Mouse (Mus musculus) forebrain, embryonic 14.5 days (tissue): ENCODE data around the gene Etfb. TPM values are rescaled to one million over a fixed set of nuclear protein-coding genes. Genes with fewer than 3 reads are reported as not detected.

Experiments
- ATAC-seq: fragments of 200-750 bp; cut with Nextera tagmentation; 2 replicates; pipeline ENCODE4 v1.8.0; 2017; ENCODE audit warnings: mild to moderate bottlenecking, moderate library complexity
- DNase-seq: peaks from one replicate; pipeline ENCODE4 v3.0.0-alpha.2; 2015; ENCODE audit warnings: low spot score
- H3K27ac ChIP-seq: fragments of 300-500 bp; sonication (generic); 2 replicates; pipeline ENCODE4 v1.5.1; 2014; ENCODE audit warnings: low read depth, mild to moderate bottlenecking, control low read depth, low read length, moderate library complexity
- H3K27me3 ChIP-seq: fragments of 300-500 bp; sonication (generic); replicated peaks from 2 replicates; pipeline ENCODE4 v1.6.1; 2014; ENCODE audit warnings: low read length, control low read depth, mixed read lengths; ENCODE audit not compliant: control insufficient read depth, insufficient read depth
- H3K36me3 ChIP-seq: fragments of 300-500 bp; sonication (generic); 2 replicates; pipeline ENCODE4 v1.6.1; 2014; ENCODE audit warnings: low read length, control low read depth; ENCODE audit not compliant: control insufficient read depth, insufficient read depth
- H3K4me1 ChIP-seq: fragments of 300-500 bp; sonication (generic); 2 replicates; pipeline ENCODE4 v1.6.1; 2014; ENCODE audit warnings: antibody characterized with exemption, low read length, control low read depth; ENCODE audit not compliant: control insufficient read depth, insufficient read depth
- H3K4me2 ChIP-seq: fragments of 300-500 bp; sonication (generic); 2 replicates; pipeline ENCODE4 v1.6.1; 2014; ENCODE audit warnings: mild to moderate bottlenecking, control low read depth, low read length
- H3K4me3 ChIP-seq: fragments of 300-500 bp; sonication (generic); 2 replicates; pipeline ENCODE4 v1.5.1; 2014; ENCODE audit warnings: low read depth, low read length, control low read depth
- H3K9ac ChIP-seq: fragments of 300-500 bp; sonication (generic); 2 replicates; pipeline ENCODE4 v1.6.1; 2014; ENCODE audit warnings: mild to moderate bottlenecking, low read length, control low read depth, moderate library complexity
- H3K9me3 ChIP-seq: fragments of 300-500 bp; sonication (generic); replicated peaks from 2 replicates; pipeline ENCODE4 v1.6.1; 2016; ENCODE audit warnings: low read length, control low read depth, mixed read lengths; ENCODE audit not compliant: control insufficient read depth
- WGBS: fragments of 180-500 bp; shearing (Covaris S2); extraction: QIAGEN DNeasy Blood & Tissue Kit; methylation state at CpG from one replicate; pipeline ENCODE4 v1.1.7; 2014; 5-methylcytosine and 5-hydroxymethylcytosine counted together
- polyA plus RNA-seq: library from polyadenylated mRNA; unstranded; fragments of >200 nt; fragmentation: Nextera tagmentation; extraction: Ambion mirVana; gene quantifications from 2 replicates; pipeline ENCODE4 v1.2.1, GENCODE M21; 2014

Etfb gene
- polyA plus RNA-seq, 1 experiment from 2014 or later = 182 TPM

GRCm38 (mm10) chr7:43423991-43424625, 19.8 kb upstream of the Etfb start:
- H3K9ac ChIP-seq = no peak overlapping the region
- no peak overlapping the region for H3K27ac ChIP-seq
- no peaks in the 10 kb centered on the region for H3K27me3 ChIP-seq
- no peak for DNase-seq
- WGBS = 59% methylated on average over 3 of the region's 3 CpGs
- H3K9me3 ChIP-seq = no peaks in the 10 kb centered on the region
- no peak overlapping the region for H3K4me3 ChIP-seq
- ATAC-seq = no peak
- H3K4me1 ChIP-seq = no peaks in the 10 kb centered on the region
- no peaks in the 10 kb centered on the region for H3K36me3 ChIP-seq
- H3K4me2 ChIP-seq = no peak overlapping the region

DNA sequence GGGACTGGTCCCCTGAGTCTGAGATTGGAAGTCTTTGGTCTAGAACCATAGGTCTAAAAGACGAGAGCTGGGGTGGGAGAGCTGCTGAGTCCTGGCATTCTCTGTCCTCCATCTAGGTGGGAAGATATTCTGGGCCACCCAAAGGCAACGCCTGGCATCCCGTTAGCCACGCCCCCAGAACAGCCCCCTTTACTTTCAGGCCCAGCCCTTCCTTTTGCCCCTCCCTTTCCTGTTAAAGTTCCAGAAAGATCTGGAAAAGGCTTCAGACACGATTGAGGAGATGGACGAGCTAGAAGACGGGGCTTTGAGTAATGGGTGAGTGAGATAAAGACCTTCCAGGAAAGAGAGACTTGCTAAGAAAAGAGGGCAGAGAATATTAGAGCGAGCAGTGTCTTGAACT, 16.5 kb upstream of the Etfb start, which contains the start of gene Lim2:
Gene Lim2 (plus strand): TSS at position 265 of the 400 bp plus-strand sequence.
- Histone ChIP-seq H3K4me2 (no peak within 1 kb of the TSS), H3K9ac (no peak within 1 kb of the TSS), H3K36me3 (no peaks in the 10 kb centered on the region), H3K27me3 (no peaks in the 10 kb centered on the region), H3K27ac (no peak within 1 kb of the TSS), H3K4me3 (no peak within 1 kb of the TSS), H3K9me3 (no peaks in the 10 kb centered on the region), H3K4me1 (no peaks in the 10 kb centered on the region)
- 83% methylated on average over 8 of the region's 8 CpGs for WGBS
- DNase-seq = no peak
- no peak for ATAC-seq

GRCm38 (mm10) chr7:43429500-43429899, 14.4 kb upstream of the Etfb start:
- WGBS = 58% methylated on average over 4 of the region's 4 CpGs
- Histone ChIP-seq H3K9ac (no peak overlapping the region), H3K36me3 (no peaks in the 10 kb centered on the region), H3K27me3 (no peaks in the 10 kb centered on the region), H3K4me3 (no peak overlapping the region), H3K4me2 (no peak overlapping the region), H3K9me3 (no peaks in the 10 kb centered on the region), H3K4me1 (no peaks in the 10 kb centered on the region), H3K27ac (no peak overlapping the region)
- DNase-seq (no peak), ATAC-seq (no peak)

DNA sequence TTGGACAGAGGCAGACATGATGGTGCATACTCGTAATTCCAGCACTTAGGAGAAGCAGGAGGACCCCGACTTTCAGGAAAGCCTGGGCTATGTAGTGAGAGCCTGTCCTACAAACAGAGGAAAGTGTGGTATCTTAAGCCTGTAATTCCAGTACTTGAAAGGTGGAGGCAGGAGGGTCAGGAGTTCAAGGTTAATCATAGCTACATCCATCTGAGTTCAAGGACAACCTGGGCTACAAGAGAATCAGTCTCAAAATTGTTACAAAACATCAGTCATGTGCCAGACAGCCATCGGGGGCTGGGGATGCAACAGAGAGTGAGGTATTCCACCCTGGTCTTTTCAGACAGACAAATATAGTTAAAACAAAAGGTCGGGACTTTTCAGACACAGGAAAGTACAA, 11.0 kb upstream of the Etfb start:
- Histone ChIP-seq H3K9ac (no peak overlapping the region), H3K36me3 (no peaks in the 10 kb centered on the region), H3K4me3 (no peak overlapping the region), H3K4me2 (no peak overlapping the region), H3K27me3 (no peaks in the 10 kb centered on the region), H3K9me3 (no peaks in the 10 kb centered on the region), H3K27ac (no peak overlapping the region), H3K4me1 (no peaks in the 10 kb centered on the region)
- no peak for ATAC-seq
- WGBS = 68% methylated on average over 4 of the region's 4 CpGs
- DNase-seq = no peak

DNA sequence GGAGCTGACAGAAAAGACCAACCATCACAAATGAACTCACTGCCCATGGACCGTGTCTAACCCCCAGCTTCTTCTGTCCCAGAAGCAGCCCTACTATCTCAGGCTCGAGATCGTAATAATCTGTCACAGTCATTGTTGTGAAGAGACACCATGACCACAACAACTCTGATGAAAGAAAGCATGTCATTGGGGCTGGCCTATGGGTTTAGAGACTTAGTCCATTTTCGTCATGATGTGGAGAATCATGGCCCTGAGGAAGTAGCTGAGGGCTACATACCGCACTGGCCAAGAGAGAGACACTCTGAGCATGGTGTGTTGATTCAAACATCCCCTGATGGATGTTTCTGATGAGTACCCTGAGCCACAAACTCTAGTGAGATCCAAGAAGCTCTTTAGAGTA, 9.2 kb upstream of the Etfb start:
- 86% methylated on average over 5 of the region's 5 CpGs for whole genome bisulfite sequencing
- ATAC-seq = no peak

DNA sequence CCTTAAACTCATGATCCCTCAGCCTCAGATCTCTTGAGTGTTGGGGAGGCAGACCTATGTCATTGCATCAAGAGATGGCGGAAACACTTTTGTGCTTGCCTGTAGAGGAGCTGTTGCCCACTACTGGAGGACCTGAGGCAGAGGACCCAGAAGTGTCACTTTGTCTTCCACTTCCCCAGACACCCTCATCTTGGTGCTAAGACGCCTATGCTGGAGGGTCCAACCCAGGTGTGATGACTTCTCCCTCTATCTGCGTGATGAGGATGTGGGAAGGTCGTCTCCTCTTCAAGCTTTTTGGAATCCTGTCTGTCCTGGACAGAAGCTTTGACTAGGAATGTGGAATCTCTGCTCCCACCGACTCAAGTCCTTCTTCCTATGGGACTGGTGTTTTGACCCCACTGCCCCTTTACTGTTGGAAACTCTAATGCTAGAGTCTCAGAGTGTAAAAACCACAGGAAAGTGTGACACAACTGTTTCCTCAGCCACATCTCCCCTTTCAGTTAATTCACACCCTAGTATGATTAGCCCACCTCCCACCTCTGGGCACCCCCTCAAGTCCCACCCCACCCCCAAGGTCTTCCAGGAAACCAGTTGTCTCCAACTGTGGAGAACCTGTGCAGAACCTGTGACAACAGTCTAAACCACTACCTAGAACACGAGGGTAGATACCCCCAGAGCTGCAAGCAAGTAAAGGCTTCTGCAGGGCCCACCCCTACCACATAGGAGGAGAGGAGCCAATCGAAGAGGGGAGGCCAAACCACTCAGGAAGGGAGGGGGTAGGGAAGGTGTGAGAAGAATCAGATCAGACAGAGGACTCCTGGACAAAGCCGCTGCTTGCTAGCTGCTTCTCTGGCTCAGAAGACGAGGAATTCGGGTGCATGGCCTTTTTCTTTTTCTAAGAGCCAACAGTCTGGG, 7.3 kb upstream of the Etfb start, which contains the start of gene Nkg7:
Gene Nkg7 (plus strand): TSS at position 733 of the 915 bp plus-strand sequence.
- H3K4me2 ChIP-seq = no peak within 1 kb of the TSS
- H3K9me3 ChIP-seq = no peaks in the 10 kb centered on the region
- no peaks in the 10 kb centered on the region for H3K4me1 ChIP-seq
- no peak for ATAC-seq
- no peak for DNase-seq
- no peaks in the 10 kb centered on the region for H3K36me3 ChIP-seq
- H3K9ac ChIP-seq = no peak within 1 kb of the TSS
- no peak within 1 kb of the TSS for H3K4me3 ChIP-seq
- H3K27me3 ChIP-seq = no peaks in the 10 kb centered on the region
- WGBS = 77% methylated on average over 10 of the region's 10 CpGs
- no peak within 1 kb of the TSS for H3K27ac ChIP-seq

More for the DNA sequence above, 9.2 kb upstream of the Etfb start:
- no peak overlapping the region for H3K9ac ChIP-seq
- H3K9me3 ChIP-seq = no peaks in the 10 kb centered on the region
- H3K27ac ChIP-seq = no peak overlapping the region
- H3K4me2 ChIP-seq = no peak overlapping the region
- no peaks in the 10 kb centered on the region for H3K36me3 ChIP-seq
- no peak for DNase-seq
- H3K27me3 ChIP-seq = no peaks in the 10 kb centered on the region
- H3K4me3 ChIP-seq = no peak overlapping the region
- no peaks in the 10 kb centered on the region for H3K4me1 ChIP-seq

- Histone ChIP-seq H3K27me3 (no peaks in the 10 kb centered on the region), H3K4me3 (no peak overlapping the region), H3K9me3 (no peaks in the 10 kb centered on the region), H3K9ac (no peak overlapping the region), H3K27ac (no peak overlapping the region), H3K4me1 (peaks cover 2% of the 10 kb centered on the region; the same call in 1 of the 2 replicates), H3K36me3 (no peaks in the 10 kb centered on the region), H3K4me2 (no peak overlapping the region)
- DNase-seq (no peak), ATAC-seq (no peak)
- 85% methylated on average over 4 of the region's 4 CpGs for WGBS
Measured at GRCm38 (mm10) chr7:43438611-43439010, 5.3 kb upstream of the Etfb start.

- 88% methylated on average over 6 of the region's 6 CpGs for WGBS
- DNase-seq = no peak
Measured at GRCm38 (mm10) chr7:43440482-43440881, 3.4 kb upstream of the Etfb start, which contains the start of gene Cldnd2. Gene Cldnd2 (plus strand): TSS chr7:43440782.

DNA sequence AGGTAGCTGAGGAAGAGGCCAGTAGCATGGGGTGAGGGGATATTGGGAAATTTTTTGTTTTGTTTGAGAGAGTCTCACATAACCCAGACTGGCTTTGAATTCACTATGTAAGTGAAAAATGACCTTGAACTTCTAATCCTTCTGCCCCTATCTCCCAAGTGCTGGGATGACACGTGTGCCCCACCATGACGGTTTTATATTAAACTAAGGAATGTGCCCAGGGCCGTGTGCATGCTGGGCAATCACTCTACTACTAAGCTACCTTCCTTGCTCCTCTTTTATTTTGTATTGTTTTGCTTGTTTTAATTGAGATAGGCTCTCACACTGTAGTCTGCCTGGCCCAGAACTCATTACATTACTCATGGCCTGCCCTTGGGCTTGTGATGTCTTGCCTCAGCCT, 2.8 kb upstream of the Etfb start:
- ATAC-seq (no peak), DNase-seq (no peak)
- no peak overlapping the region for H3K27ac ChIP-seq
- H3K9me3 ChIP-seq = no peaks in the 10 kb centered on the region
- H3K36me3 ChIP-seq = no peaks in the 10 kb centered on the region
- 94% methylated on average over 3 of the region's 3 CpGs for WGBS
- peaks cover 11% of the 10 kb centered on the region; the same call in 1 of the 2 replicates for H3K4me1 ChIP-seq
- H3K9ac ChIP-seq = no peak overlapping the region
- H3K4me2 ChIP-seq = no peak overlapping the region
- no peaks in the 10 kb centered on the region for H3K27me3 ChIP-seq
- no peak overlapping the region for H3K4me3 ChIP-seq

More at GRCm38 (mm10) chr7:43440482-43440881, 3.4 kb upstream of the Etfb start, which contains the start of gene Cldnd2:
- no peaks in the 10 kb centered on the region for H3K27me3 ChIP-seq
- no peak for ATAC-seq
- H3K4me2 ChIP-seq = no peak within 1 kb of the TSS
- no peak within 1 kb of the TSS for H3K4me3 ChIP-seq
- no peak within 1 kb of the TSS for H3K27ac ChIP-seq
- no peak within 1 kb of the TSS for H3K9ac ChIP-seq
- H3K4me1 ChIP-seq = peaks cover 11% of the 10 kb centered on the region; the same call in 1 of the 2 replicates
- no peaks in the 10 kb centered on the region for H3K9me3 ChIP-seq
- no peaks in the 10 kb centered on the region for H3K36me3 ChIP-seq
